Mouse (Mus musculus) hindbrain, embryonic 10.5 days (tissue): ENCODE results near the gene Inpp5k. TPM values are rescaled to one million over a fixed set of nuclear protein-coding genes. Genes with fewer than 3 reads are reported as not detected.

ENCODE experiments used
- DNase-seq: peaks from one replicate; pipeline ENCODE4 v3.0.0-alpha.2; 2017; ENCODE audit warnings: low spot score
- H3K27ac ChIP-seq: fragments of 300-500 bp; sonication (generic); 2 replicates; pipeline ENCODE4 v1.5.1; 2016; ENCODE audit warnings: mild to moderate bottlenecking, moderate library complexity
- H3K27me3 ChIP-seq: fragments of 300-500 bp; sonication (generic); 2 replicates; pipeline ENCODE4 v1.6.1; 2016; ENCODE audit warnings: mild to moderate bottlenecking; ENCODE audit not compliant: poor library complexity, insufficient read depth, severe bottlenecking
- H3K36me3 ChIP-seq: fragments of 300-500 bp; sonication (generic); 2 replicates; pipeline ENCODE4 v1.6.1; 2016; ENCODE audit warnings: mild to moderate bottlenecking, moderate library complexity
- H3K4me1 ChIP-seq: fragments of 300-500 bp; sonication (generic); replicated peaks from 2 replicates; pipeline ENCODE4 v1.6.1; 2016; ENCODE audit warnings: mild to moderate bottlenecking
- H3K4me3 ChIP-seq: fragments of 300-500 bp; sonication (generic); 2 replicates; pipeline ENCODE4 v1.5.1; 2016; ENCODE audit warnings: mild to moderate bottlenecking, moderate library complexity
- H3K9me3 ChIP-seq: fragments of 300-500 bp; sonication (generic); 2 replicates; pipeline ENCODE4 v1.6.1; 2016; ENCODE audit warnings: mild to moderate bottlenecking, moderate library complexity
- WGBS: fragments of 180-500 bp; shearing (Covaris S2); methylation state at CpG from one replicate; pipeline ENCODE4 v1.1.7; 2016; 5-methylcytosine and 5-hydroxymethylcytosine counted together
- polyA plus RNA-seq: library from polyadenylated mRNA; unstranded; fragments of >200 nt; fragmentation: Nextera tagmentation; extraction: Ambion mirVana; gene quantifications from 2 replicates; pipeline ENCODE4 v1.2.1, GENCODE M21; 2016

Gene Inpp5k
- polyA plus RNA-seq, 1 experiment from 2014 or later = 24.9 TPM

- no peak for DNase-seq
- H3K4me1 ChIP-seq = no peaks in the 10 kb centered on the region
- 79% methylated on average over 2 of the region's 2 CpGs for WGBS
- no peaks in the 10 kb centered on the region for H3K27me3 ChIP-seq
- peaks cover 90% of the 10 kb centered on the region for H3K36me3 ChIP-seq
- H3K9me3 ChIP-seq = no peaks in the 10 kb centered on the region
- no peak overlapping the region for H3K27ac ChIP-seq
- no peak overlapping the region for H3K4me3 ChIP-seq
These were observed 6.7 kb upstream of the Inpp5k start for GRCm38 (mm10) chr11:75624102-75624554.

DNA sequence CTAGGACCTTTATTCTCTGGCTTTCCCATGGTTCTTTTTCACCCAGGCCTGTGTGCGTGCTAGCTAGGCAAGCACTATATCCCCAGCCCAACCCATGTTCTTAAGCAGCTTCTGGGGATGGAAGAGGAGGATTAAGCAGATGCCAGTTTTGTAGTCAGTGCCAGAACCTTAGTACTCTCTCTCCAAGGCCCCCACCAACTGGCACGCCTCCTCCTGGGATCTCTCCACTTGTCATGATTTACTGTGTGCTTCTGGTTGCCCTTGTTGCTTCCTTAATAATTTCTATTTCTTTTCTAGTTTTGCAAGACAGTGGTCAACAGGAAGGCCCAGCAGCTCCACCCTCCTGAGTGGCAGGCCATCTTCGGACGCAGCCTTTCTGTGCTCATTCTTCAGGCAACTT is 5.0 kb upstream of the Inpp5k start:
- H3K27me3 ChIP-seq = no peaks in the 10 kb centered on the region
- peaks cover 73% of the 10 kb centered on the region for H3K36me3 ChIP-seq
- peaks cover 7% of the 10 kb centered on the region for H3K4me1 ChIP-seq
- DNase-seq = no peak
- H3K4me3 ChIP-seq = no peak overlapping the region
- no peak overlapping the region for H3K27ac ChIP-seq
- H3K9me3 ChIP-seq = no peaks in the 10 kb centered on the region
- WGBS = 94% methylated on average over 4 of the region's 4 CpGs

GRCm38 (mm10) chr11:75630098-75630497 is 690 bp upstream of the Inpp5k start:
- Histone ChIP-seq H3K27me3 (no peaks in the 10 kb centered on the region), H3K4me3 (peak overlapping the region; percentile 70), H3K36me3 (peaks cover 54% of the 10 kb centered on the region), H3K4me1 (peaks cover 27% of the 10 kb centered on the region), H3K27ac (peak overlapping the region; percentile 90), H3K9me3 (no peaks in the 10 kb centered on the region)
- 22% methylated on average over 5 of the region's 5 CpGs for WGBS
- DNase-seq = no peak

DNA sequence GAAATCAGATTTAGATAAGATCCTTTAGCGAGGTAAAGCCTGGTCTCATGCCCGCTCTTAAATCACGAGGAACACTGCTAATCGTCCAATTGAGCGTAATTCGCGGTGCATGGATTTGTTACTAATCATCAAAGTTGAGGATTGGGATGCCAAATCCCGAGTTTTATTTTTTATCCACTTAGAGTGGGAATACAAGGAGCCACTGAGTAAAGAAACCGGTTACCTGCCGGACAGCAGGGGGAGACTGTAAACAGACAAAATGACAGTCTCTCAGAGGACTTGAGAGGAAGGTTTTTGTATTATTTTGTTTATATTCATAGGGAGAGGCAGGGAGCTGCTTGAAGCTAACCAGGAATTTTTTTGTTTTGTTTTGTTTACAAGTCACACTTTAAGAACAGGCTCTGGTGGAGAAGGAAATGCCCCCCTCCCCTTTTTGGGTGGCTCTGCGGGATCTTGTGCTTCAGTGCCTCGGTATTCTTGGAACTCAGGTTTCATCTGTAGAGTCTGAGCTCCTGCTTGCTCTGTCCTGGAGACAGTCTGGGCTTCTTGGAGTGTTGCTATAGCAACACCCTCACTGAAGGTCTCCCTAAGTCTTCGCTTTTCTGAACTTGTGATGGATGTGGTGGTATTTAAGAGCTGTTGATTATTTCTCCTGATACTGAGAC is 905 bp downstream of the Inpp5k start:
- Histone ChIP-seq H3K27ac (no peak overlapping the region), H3K4me1 (peaks cover 30% of the 10 kb centered on the region), H3K36me3 (peaks cover 50% of the 10 kb centered on the region), H3K9me3 (no peaks in the 10 kb centered on the region), H3K4me3 (peak overlapping the region; percentile 70), H3K27me3 (no peaks in the 10 kb centered on the region)
- 12% methylated on average over 13 of the region's 13 CpGs for WGBS
- DNase-seq = peak; percentile 11

GRCm38 (mm10) chr11:75632921-75633320 is 2.1 kb downstream of the Inpp5k start:
- H3K9me3 ChIP-seq = no peaks in the 10 kb centered on the region
- no peak overlapping the region for H3K27ac ChIP-seq
- peaks cover 49% of the 10 kb centered on the region for H3K36me3 ChIP-seq
- H3K4me3 ChIP-seq = no peak overlapping the region
- whole genome bisulfite sequencing = 90% methylated on average over 5 of the region's 5 CpGs
- peaks cover 30% of the 10 kb centered on the region for H3K4me1 ChIP-seq
- no peaks in the 10 kb centered on the region for H3K27me3 ChIP-seq
- DNase-seq = no peak

- Histone ChIP-seq H3K9me3 (no peaks in the 10 kb centered on the region), H3K4me3 (no peak overlapping the region), H3K36me3 (peaks cover 53% of the 10 kb centered on the region), H3K27me3 (no peaks in the 10 kb centered on the region), H3K27ac (no peak overlapping the region), H3K4me1 (peaks cover 28% of the 10 kb centered on the region)
- DNase-seq = no peak
- WGBS = 80% methylated on average over 3 of the region's 3 CpGs
These were observed 4.0 kb downstream of the Inpp5k start for GRCm38 (mm10) chr11:75634801-75635200.

GRCm38 (mm10) chr11:75635315-75635714 is 4.5 kb downstream of the Inpp5k start:
- 76% methylated on average over 11 of the region's 11 CpGs for WGBS
- peaks cover 23% of the 10 kb centered on the region for H3K4me1 ChIP-seq
- peaks cover 53% of the 10 kb centered on the region for H3K36me3 ChIP-seq
- H3K4me3 ChIP-seq = no peak overlapping the region
- H3K27me3 ChIP-seq = no peaks in the 10 kb centered on the region
- H3K9me3 ChIP-seq = no peaks in the 10 kb centered on the region
- H3K27ac ChIP-seq = no peak overlapping the region
- no peak for DNase-seq

GRCm38 (mm10) chr11:75643323-75643722 is 12.5 kb downstream of the Inpp5k start:
- H3K27ac ChIP-seq = no peak overlapping the region
- 88% methylated on average over 5 of the region's 5 CpGs for WGBS
- H3K4me1 ChIP-seq = no peaks in the 10 kb centered on the region
- H3K4me3 ChIP-seq = no peak overlapping the region
- no peak for DNase-seq
- no peaks in the 10 kb centered on the region for H3K27me3 ChIP-seq
- no peaks in the 10 kb centered on the region for H3K9me3 ChIP-seq
- H3K36me3 ChIP-seq = peaks cover 25% of the 10 kb centered on the region

- no peak overlapping the region for H3K27ac ChIP-seq
- WGBS = 89% methylated on average over 9 of the region's 9 CpGs
- no peak overlapping the region for H3K4me3 ChIP-seq
- no peaks in the 10 kb centered on the region for H3K27me3 ChIP-seq
- peaks cover 4% of the 10 kb centered on the region; the same call in 1 of the 2 replicates for H3K4me1 ChIP-seq
- DNase-seq = no peak
- peaks cover 18% of the 10 kb centered on the region for H3K36me3 ChIP-seq
- H3K9me3 ChIP-seq = no peaks in the 10 kb centered on the region
These were observed 13.9 kb downstream of the Inpp5k start for GRCm38 (mm10) chr11:75644684-75645083.

DNA sequence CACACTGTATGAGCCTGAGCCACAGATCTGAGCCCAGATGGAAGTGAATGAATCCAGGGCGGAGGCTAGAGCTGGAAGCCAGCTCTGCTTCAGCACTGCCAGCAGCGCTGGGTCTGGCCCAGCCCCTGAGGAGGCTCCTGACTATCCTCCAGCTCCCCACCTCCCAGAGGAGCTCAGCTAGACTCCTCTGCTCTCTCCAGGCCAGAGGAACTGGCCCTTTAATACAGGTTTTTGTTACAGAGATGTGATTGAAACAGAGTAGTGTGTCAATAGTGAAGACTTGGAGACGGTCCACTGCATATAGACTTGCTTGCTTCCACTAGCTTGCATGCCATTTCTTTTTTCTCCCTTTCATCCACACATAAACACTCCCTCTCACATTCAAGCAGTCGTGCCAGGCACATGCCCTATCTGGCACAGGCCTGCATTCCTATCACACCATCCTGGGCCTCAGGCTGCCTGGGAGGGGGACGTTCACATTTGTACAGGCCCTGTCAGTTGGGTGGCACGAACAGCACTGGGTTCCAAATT is 17.0 kb downstream of the Inpp5k start:
- DNase-seq = no peak
- H3K9me3 ChIP-seq = no peaks in the 10 kb centered on the region

GRCm38 (mm10) chr11:75649155-75649561 is 18.4 kb downstream of the Inpp5k start:
- Histone ChIP-seq H3K4me1 (peaks cover 43% of the 10 kb centered on the region), H3K9me3 (no peaks in the 10 kb centered on the region), H3K27ac (no peak overlapping the region), H3K4me3 (no peak overlapping the region), H3K36me3 (peaks cover 11% of the 10 kb centered on the region), H3K27me3 (peaks cover 22% of the 10 kb centered on the region)
- WGBS = 82% methylated on average over 4 of the region's 4 CpGs
- no peak for DNase-seq

More for the DNA sequence above, 17.0 kb downstream of the Inpp5k start:
- peaks cover 31% of the 10 kb centered on the region for H3K4me1 ChIP-seq
- H3K27ac ChIP-seq = no peak overlapping the region
- 78% methylated on average over 6 of the region's 6 CpGs for WGBS
- peaks cover 11% of the 10 kb centered on the region for H3K36me3 ChIP-seq
- peaks cover 9% of the 10 kb centered on the region for H3K27me3 ChIP-seq
- no peak overlapping the region for H3K4me3 ChIP-seq

GRCm38 (mm10) chr11:75650311-75650710 is 19.5 kb downstream of the Inpp5k start, which contains the start of gene Myo1c:
TSS of gene Myo1c (plus strand) at chr11:75650504.
- 69% methylated on average over 7 of the region's 7 CpGs for WGBS
- H3K27ac ChIP-seq = peak within 1 kb of the TSS; percentile 91
- peak; percentile 21 for DNase-seq

GRCm38 (mm10) chr11:75650958-75651425 is 20.2 kb downstream of the Inpp5k start:
- 42% methylated on average over 13 of the region's 13 CpGs for WGBS
- Histone ChIP-seq H3K4me3 (peak overlapping the region; percentile 77), H3K4me1 (peaks cover 60% of the 10 kb centered on the region), H3K36me3 (peaks cover 5% of the 10 kb centered on the region), H3K27ac (peak overlapping the region; percentile 91), H3K9me3 (no peaks in the 10 kb centered on the region), H3K27me3 (peaks cover 38% of the 10 kb centered on the region)
- DNase-seq = no peak

More at GRCm38 (mm10) chr11:75650311-75650710, 19.5 kb downstream of the Inpp5k start, which contains the start of gene Myo1c:
- H3K36me3 ChIP-seq = peaks cover 9% of the 10 kb centered on the region
- peaks cover 34% of the 10 kb centered on the region for H3K27me3 ChIP-seq
- H3K4me1 ChIP-seq = peaks cover 54% of the 10 kb centered on the region
- H3K4me3 ChIP-seq = peak within 1 kb of the TSS; percentile 77
- no peaks in the 10 kb centered on the region for H3K9me3 ChIP-seq
